Mouse (Mus musculus) megakaryocyte, embryonic 14.5 days (primary cell): ENCODE results near the gene Mast4.

Source experiments
- FLI1 ChIP-seq: IDR thresholded peaks from 2 replicates; pipeline ENCODE4 v1.6.1; 2012; ENCODE audit warnings: low read length, inconsistent platforms, mixed read lengths
- GATA1 ChIP-seq: IDR thresholded peaks from 3 replicates; pipeline ENCODE4 v1.6.1; 2012; ENCODE audit warnings: mixed read lengths, low read length, inconsistent platforms, borderline replicate concordance

DNA sequence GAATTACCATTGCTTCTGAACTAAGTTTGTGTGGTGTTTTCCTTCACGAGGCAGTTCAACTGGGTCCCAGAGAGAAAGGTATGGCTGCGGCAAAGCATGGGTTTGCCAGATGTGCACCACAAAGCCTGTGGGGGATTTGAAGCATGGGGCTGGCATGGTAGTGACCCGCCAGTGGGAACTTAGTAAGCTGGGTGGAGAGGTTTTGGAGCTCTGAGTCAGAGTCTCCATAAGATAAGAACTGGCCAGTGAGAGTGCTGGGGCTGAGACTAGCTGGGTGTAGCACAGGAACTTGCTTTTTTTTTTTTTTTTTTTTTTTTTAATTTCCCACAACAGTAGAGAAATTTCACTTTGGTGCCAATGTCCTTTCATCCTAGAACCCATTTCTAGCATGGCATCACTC lies 73.9 kb downstream of the Mast4 start:
- no peak for TF ChIP-seq FLI1
- no peak for TF ChIP-seq GATA1
